ENCODE assay signal across 24 mouse cellular contexts in the genomic region with DNA sequence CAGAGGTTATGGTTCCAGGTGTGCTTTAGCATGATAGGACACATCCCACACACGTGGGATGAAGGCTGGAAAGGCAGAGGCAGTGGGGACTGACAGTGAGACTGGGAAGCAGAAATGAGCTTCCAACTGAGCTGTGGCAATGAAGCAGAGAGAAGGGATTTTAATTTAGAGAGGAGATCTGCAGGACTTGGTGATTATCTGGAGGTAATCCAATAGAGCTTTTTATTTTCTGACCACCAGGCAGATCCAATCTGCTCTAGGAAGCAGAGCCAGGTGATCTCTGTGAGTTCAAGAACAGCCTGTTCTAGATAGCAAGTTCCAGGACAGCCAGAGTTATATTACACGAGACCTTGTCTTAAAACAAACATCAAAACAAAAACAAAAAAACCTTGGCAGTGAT. TPM values are rescaled to one million over a fixed set of nuclear protein-coding genes. Genes with fewer than 3 reads are reported as not detected.
A peak's percentile ranks its signal among the peaks of the same experiment; 100 is the strongest.
DNase-seq lines count a peak whose midpoint lies in the region.
"Had no signal": no experiment of that assay in that cellular context is flagged by ENCODE, and none has a peak within 500 bp of the region (broad histone marks: within the 10 kb centered on the region; RNA-seq: fewer than 3 reads in every experiment).

No protein-coding gene starts in this region.

- intact Hi-C loops in heart, postnatal 25 days (cut with DNase I): loop anchor here (5.0 kb wide), 1 partner anchor 89 kb away; no protein-coding TSS in a partner anchor

- peak; percentile 50 for DNase-seq in cerebellum, adult 9-10 months
- no peak for DNase-seq in cerebellum, adult 11 months
- peak; percentile 80 for DNase-seq in heart, adult 11 months
- no peak for DNase-seq in heart, postnatal 25 days (ENCODE audit: low spot score)
- DNase-seq in brain, adult 2 months (ENCODE audit: low read depth, low spot score): peak; percentile 46
- DNase-seq in forebrain, embryonic 10.5 days (ENCODE audit: extremely low spot score, low spot score): no peak
- DNase-seq: adrenal gland, postnatal 10 days; adrenal gland, postnatal 36 days; B cell, adult 2 months; gastrocnemius, postnatal 25 days; heart, adult 2 months; heart, postnatal 14 days; kidney, adult 18-20 months; kidney, adult 9 months had no signal

- H3K27ac ChIP-seq in forebrain, embryonic 10.5 days: no peak overlapping the region
- H3K27ac ChIP-seq: embryonic facial prominence, embryonic 12.5 days; embryonic facial prominence, embryonic 15.5 days; forebrain, embryonic 12.5 days; forebrain, embryonic 15.5 days; heart, adult 2 months; heart, embryonic 10.5 days; heart, embryonic 13.5 days; hindbrain, embryonic 13.5 days; hindbrain, postnatal 0 days had no signal

- H3K27me3 ChIP-seq in forebrain, embryonic 10.5 days (ENCODE audit: poor library complexity, severe bottlenecking): no peaks in the 10 kb centered on the region
- H3K27me3 ChIP-seq: embryonic facial prominence, embryonic 15.5 days; forebrain, embryonic 12.5 days; forebrain, embryonic 15.5 days; hindbrain, embryonic 13.5 days had no signal

- H3K36me3 ChIP-seq in forebrain, embryonic 10.5 days (replicated peaks): no peaks in the 10 kb centered on the region
- H3K36me3 ChIP-seq: embryonic facial prominence, embryonic 12.5 days; embryonic facial prominence, embryonic 15.5 days; forebrain, embryonic 12.5 days; forebrain, embryonic 15.5 days; G1E; heart, embryonic 10.5 days; heart, embryonic 13.5 days had no signal

- H3K9me3 ChIP-seq in forebrain, embryonic 10.5 days: no peaks in the 10 kb centered on the region
- H3K9me3 ChIP-seq: embryonic facial prominence, embryonic 12.5 days; embryonic facial prominence, embryonic 15.5 days; forebrain, embryonic 12.5 days; forebrain, embryonic 15.5 days; G1E; heart, embryonic 10.5 days; heart, embryonic 13.5 days; hindbrain, embryonic 13.5 days had no signal

- peaks cover 12% of the 10 kb centered on the region for H3K4me1 ChIP-seq in forebrain, embryonic 10.5 days
- H3K4me1 ChIP-seq: embryonic facial prominence, embryonic 12.5 days; embryonic facial prominence, embryonic 15.5 days; forebrain, embryonic 15.5 days; heart, embryonic 10.5 days had no signal

- no peak overlapping the region for H3K4me3 ChIP-seq in forebrain, embryonic 10.5 days
- H3K4me3 ChIP-seq: embryonic facial prominence, embryonic 12.5 days; embryonic facial prominence, embryonic 15.5 days; forebrain, embryonic 12.5 days; forebrain, embryonic 15.5 days; heart, adult 2 months; heart, embryonic 10.5 days; heart, embryonic 13.5 days; hindbrain, embryonic 13.5 days had no signal

- WGBS in forebrain, embryonic 10.5 days: 73% methylated on average over 2 of the region's 2 CpGs

RNA-seq across cellular contexts. Expression of a gene that starts 24.0 kb away (rescaled TPM):
- 1 to 10 TPM; 3.6 to 4.9 TPM for total RNA-seq in heart, postnatal 25 days (2021)
- polyA plus RNA-seq in forebrain, embryonic 10.5 days (2016; fragmentation: Nextera tagmentation; extraction: Ambion mirVana): 5.3 and 6.2 TPM in 2 replicates
- total RNA-seq: G1E had no signal
- polyA plus RNA-seq: G1E; inflammation-experienced regulatory T-cells, adult 6 months had no signal

Comparison
In these comparisons a context has a peak if more than half of its experiments do, and no peak if none do; other contexts are left out.
1. DNase-seq: peak in cerebellum, adult 9-10 months (single experiment), heart, adult 11 months (single experiment) and brain, adult 2 months (single experiment); none in cerebellum, adult 11 months (single experiment), heart, postnatal 25 days (single experiment) and forebrain, embryonic 10.5 days (single experiment).